Comparison of ENCODE assay signal across 8 mouse cellular contexts in the genomic region with DNA sequence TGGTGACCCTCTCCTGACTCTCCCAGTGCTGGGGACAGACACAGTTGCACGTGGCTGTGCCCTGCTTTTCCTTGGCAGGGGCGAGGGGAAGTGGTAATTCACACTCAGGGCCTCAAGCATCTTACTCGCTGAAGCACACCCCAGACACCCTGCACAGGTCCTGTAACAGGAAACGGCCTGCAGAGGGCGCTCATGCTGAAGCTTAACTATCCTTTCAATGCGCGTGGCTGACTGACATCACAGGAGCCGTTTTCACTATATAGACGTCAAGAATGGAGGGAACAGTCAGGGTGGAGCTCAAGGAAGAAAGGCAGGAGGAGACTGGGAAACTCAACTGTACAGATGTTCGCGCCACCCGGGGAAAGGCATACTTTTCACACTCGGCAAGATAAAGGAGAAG. TPM values are rescaled to one million over a fixed set of nuclear protein-coding genes. Genes with fewer than 3 reads are reported as not detected.
DNase-seq lines count a peak whose midpoint lies in the region; ATAC-seq and TF ChIP-seq lines count a peak whose summit lies in the region.

No protein-coding gene starts in this region.

- ATAC-seq in hindbrain, embryonic 15.5 days (ENCODE audit: low FRiP score, low read depth) = peak; percentile 59; the same call in 1 of the 2 replicates

- 58% methylated on average over 13 of the region's 13 CpGs for WGBS in hindbrain, embryonic 15.5 days

- no peak overlapping the region for H3K4me3 ChIP-seq in gastrocnemius, adult 2 months
- H3K4me3 ChIP-seq in hindbrain, embryonic 15.5 days = no peak overlapping the region

- no peak overlapping the region for H3K27ac ChIP-seq in gastrocnemius, adult 2 months
- no peak overlapping the region for H3K27ac ChIP-seq in hindbrain, embryonic 15.5 days (replicated peaks)

- intact Hi-C loops in gastrocnemius, adult 2 months (cut with DNase I) = no loop called here

- peak; percentile 51 for DNase-seq in gastrocnemius, adult 2 months
- no peak for DNase-seq in gastrocnemius, postnatal 25 days
- DNase-seq in thymus, postnatal 0 days (ENCODE audit: low spot score) = peak; percentile 36
- no peak for DNase-seq in thymus, postnatal 25 days
- DNase-seq in cerebellum, postnatal 36 days = peak; percentile 69 to 70
- peak; percentile 52 for DNase-seq in lung, postnatal 14 days
- DNase-seq in splenic B cell, adult 2 months (ENCODE audit: low read depth, low spot score) = peak; percentile 37

- no peaks in the 10 kb centered on the region for H3K4me1 ChIP-seq in hindbrain, embryonic 15.5 days (replicated peaks)

- no peak overlapping the region for H3K4me2 ChIP-seq in hindbrain, embryonic 15.5 days

- peak; percentile 55 for TF ChIP-seq CTCF in gastrocnemius, adult 2 months (IDR thresholded peaks at IDR 0.05)

- peaks cover 74% of the 10 kb centered on the region for H3K36me3 ChIP-seq in hindbrain, embryonic 15.5 days
- 0 out of 2 replicates have a peak, but pooled peaks cover 7% of the 10 kb centered on the region for H3K36me3 ChIP-seq in splenic B cell, adult 2 months (ENCODE audit: control insufficient read depth, insufficient read depth, low read length, poor library complexity, severe bottlenecking)

- no peaks in the 10 kb centered on the region for H3K9me3 ChIP-seq in hindbrain, embryonic 15.5 days

- no peaks in the 10 kb centered on the region for H3K27me3 ChIP-seq in hindbrain, embryonic 15.5 days
- H3K27me3 ChIP-seq in splenic B cell, adult 2 months (ENCODE audit: control insufficient read depth, insufficient read depth, low read length, poor library complexity, severe bottlenecking) = no peaks in the 10 kb centered on the region

- no peak overlapping the region for H3K9ac ChIP-seq in hindbrain, embryonic 15.5 days

RNA-seq across cellular contexts. Expression of gene Cdkl4, which starts 23.8 kb away (rescaled TPM):
- total RNA-seq in gastrocnemius, adult 2 months (2021) = under 1 TPM in 1 of 2 experiments, not detected in 1; 0.11 TPM
- total RNA-seq in gastrocnemius, postnatal 25 days (2021) = not detected
- 0.32 and 0.36 TPM in 2 replicates for polyA plus RNA-seq in thymus, postnatal 0 days (2015; fragmentation: Nextera tagmentation; extraction: Ambion mirVana)
- polyA plus RNA-seq in hindbrain, embryonic 15.5 days (2015; fragmentation: Nextera tagmentation; extraction: Ambion mirVana) = 5.3 and 5.6 TPM in 2 replicates

Comparison
In these comparisons a context has a peak if more than half of its experiments do, and no peak if none do; other contexts are left out.
1. DNase-seq: peak in gastrocnemius, adult 2 months (single experiment), thymus, postnatal 0 days (single experiment), cerebellum, postnatal 36 days (2 of 2), lung, postnatal 14 days (single experiment) and splenic B cell, adult 2 months (single experiment); none in gastrocnemius, postnatal 25 days (single experiment) and thymus, postnatal 25 days (single experiment).